Mouse (Mus musculus) cerebellum, adult 9-11 months (tissue): Measurements from ENCODE around the gene Spx.

Experiments used
- DNase-seq: peaks from one replicate; pipeline ENCODE4 v3.0.0; 2022

The Spx gene

DNA sequence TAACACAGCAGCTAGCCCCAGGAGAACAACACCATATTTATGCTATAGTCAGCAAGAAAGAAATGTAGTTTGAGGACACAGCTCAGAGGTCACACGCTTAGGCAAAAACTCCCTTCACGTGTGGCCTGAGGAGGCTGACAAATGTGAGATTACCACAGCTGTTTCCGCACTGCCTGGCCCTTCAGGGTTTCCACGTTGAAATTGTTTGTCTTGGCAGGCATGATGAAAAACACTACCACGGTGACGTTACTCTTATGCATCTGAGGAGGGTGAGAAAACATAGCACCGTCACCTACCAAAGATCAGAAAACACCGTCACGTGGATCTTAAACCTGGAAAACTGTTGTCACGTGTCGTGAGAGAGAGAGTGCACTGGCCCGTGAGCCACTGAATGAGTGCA lies 38.1 kb downstream of the Spx start:
- no peak for DNase-seq

DNA sequence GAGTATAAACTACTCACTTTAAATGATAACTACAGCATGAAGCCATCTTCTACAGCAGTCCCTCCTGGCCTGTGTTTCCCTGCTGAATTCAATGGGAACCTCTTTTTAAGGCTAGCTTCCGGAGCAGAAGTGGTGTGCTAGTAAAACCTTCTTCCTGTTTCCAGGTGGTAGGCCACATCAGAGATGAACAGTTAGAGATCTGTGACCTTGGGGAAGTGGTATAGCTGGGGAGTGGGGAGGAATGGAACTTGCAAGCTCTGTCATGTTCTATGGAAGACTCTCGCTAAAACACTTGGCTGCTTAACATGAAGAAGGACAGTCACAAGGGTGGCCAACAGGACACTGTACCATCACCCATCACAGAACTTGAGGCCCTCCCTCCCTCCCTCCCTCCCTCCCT lies 40.1 kb downstream of the Spx start:
- no peak for DNase-seq

GRCm38 (mm10) chr6:142455314-142455996 lies 42.2 kb downstream of the Spx start:
- DNase-seq, result no peak

GRCm38 (mm10) chr6:142458010-142458409 lies 44.8 kb downstream of the Spx start:
- no peak for DNase-seq

DNA sequence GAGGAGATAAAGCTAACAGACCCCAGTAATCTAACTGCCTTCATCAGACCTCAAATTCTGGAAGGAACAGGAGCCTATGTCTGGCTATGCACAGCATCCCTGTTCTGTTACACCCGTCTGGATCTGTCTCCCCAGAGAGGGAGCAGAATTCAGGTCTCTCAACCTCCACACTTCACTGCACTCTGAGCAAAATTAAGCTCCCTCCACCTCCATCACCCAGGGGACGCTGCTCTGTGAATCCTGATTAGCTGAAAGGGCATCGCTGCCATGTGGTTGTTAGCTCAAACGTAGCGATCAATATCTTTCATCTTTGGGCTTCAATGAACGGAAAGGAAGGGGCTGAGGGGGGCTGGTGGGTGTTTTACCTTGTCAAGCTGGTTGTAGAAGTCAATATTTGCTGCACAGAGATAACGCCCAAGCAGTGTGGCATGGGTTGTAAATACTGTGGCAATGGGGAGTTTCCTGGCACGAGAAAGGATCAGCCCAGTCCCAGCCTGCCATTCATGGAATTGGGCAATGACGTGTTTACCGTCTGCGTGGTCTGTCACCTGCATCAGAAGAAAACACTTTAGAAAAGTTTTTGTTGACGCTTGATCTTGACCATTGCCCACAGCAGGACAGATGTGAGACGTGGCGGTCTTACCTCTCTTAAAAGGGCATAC lies 45.9 kb downstream of the Spx start:
- no peak for DNase-seq

DNA sequence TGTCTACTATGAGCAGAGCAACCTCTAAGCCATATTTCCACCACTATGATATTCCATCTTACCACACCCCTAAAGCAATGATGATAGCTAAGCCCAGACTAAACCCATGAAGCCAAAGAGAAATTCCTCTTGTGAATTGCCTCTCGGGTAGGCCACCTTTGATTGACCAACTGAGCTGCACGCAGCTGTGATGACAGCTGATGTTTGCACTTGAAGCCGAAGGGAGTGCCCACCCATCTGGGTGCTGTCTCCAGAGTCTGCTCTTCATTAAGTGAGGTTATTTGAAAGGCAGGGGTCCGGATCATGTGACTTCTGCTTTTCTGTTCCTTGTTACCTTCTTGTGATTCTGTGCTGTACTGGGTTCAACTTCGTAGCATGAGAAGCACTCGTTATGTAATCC lies 49.0 kb downstream of the Spx start:
- DNase-seq, result no peak
